Mouse (Mus musculus) neural tube, embryonic 13.5 days (tissue): ENCODE measurements around the gene Mpp4. TPM values are rescaled to one million over a fixed set of nuclear protein-coding genes. Genes with fewer than 3 reads are reported as not detected.

Source experiments
- ATAC-seq: fragments of 200-750 bp; cut with Nextera tagmentation; 2 replicates; pipeline ENCODE4 v1.8.0; 2017; ENCODE audit warnings: low read depth, mild to moderate bottlenecking, moderate TSS enrichment, moderate library complexity
- H3K27ac ChIP-seq: fragments of 300-500 bp; sonication (generic); replicated peaks from 2 replicates; pipeline ENCODE4 v1.5.1; 2015; ENCODE audit warnings: moderate library complexity, mild to moderate bottlenecking, inconsistent platforms
- H3K27me3 ChIP-seq: fragments of 300-500 bp; sonication (generic); 2 replicates; pipeline ENCODE4 v1.6.1; 2015; ENCODE audit warnings: mild to moderate bottlenecking, inconsistent platforms
- H3K36me3 ChIP-seq: fragments of 300-500 bp; sonication (generic); 2 replicates; pipeline ENCODE4 v1.6.1; 2015; ENCODE audit warnings: mild to moderate bottlenecking, inconsistent platforms
- H3K4me1 ChIP-seq: fragments of 300-500 bp; sonication (generic); replicated peaks from 2 replicates; pipeline ENCODE4 v1.6.1; 2015; ENCODE audit warnings: inconsistent platforms
- H3K4me2 ChIP-seq: fragments of 300-500 bp; sonication (generic); 2 replicates; pipeline ENCODE4 v1.6.1; 2015; ENCODE audit warnings: inconsistent platforms, mild to moderate bottlenecking, moderate library complexity
- H3K4me3 ChIP-seq: fragments of 300-500 bp; sonication (generic); 2 replicates; pipeline ENCODE4 v1.5.1; 2015; ENCODE audit warnings: mild to moderate bottlenecking, inconsistent platforms
- H3K9ac ChIP-seq: fragments of 300-500 bp; sonication (generic); 2 replicates; pipeline ENCODE4 v1.6.1; 2015; ENCODE audit warnings: moderate library complexity, mild to moderate bottlenecking, inconsistent platforms
- H3K9me3 ChIP-seq: fragments of 300-500 bp; sonication (generic); 2 replicates; pipeline ENCODE4 v1.6.1; 2016; ENCODE audit warnings: inconsistent platforms
- WGBS: fragments of 180-500 bp; shearing (Covaris S2); methylation state at CpG from one replicate; pipeline ENCODE4 v1.1.7; 2015; 5-methylcytosine and 5-hydroxymethylcytosine counted together
- polyA plus RNA-seq: library from polyadenylated mRNA; unstranded; fragments of >200 nt; fragmentation: Nextera tagmentation; extraction: Ambion mirVana; gene quantifications from 2 replicates; pipeline ENCODE4 v1.2.1, GENCODE M21; 2015

Mpp4 gene
- polyA plus RNA-seq, 1 experiment from 2014 or later = 0.71 TPM

- Histone ChIP-seq H3K4me2 (no peak overlapping the region), H3K4me3 (no peak overlapping the region), H3K27me3 (no peaks in the 10 kb centered on the region), H3K4me1 (no peaks in the 10 kb centered on the region), H3K27ac (no peak overlapping the region), H3K9ac (no peak overlapping the region), H3K9me3 (no peaks in the 10 kb centered on the region), H3K36me3 (peaks cover 58% of the 10 kb centered on the region)
- no peak for ATAC-seq
- 73% methylated on average over 5 of the region's 5 CpGs for WGBS
Measured at GRCm38 (mm10) chr1:59163918-59164317, 729 bp upstream of the Mpp4 start.

- H3K27ac ChIP-seq = no peak overlapping the region
- no peaks in the 10 kb centered on the region for H3K9me3 ChIP-seq
- no peaks in the 10 kb centered on the region for H3K27me3 ChIP-seq
- no peak overlapping the region for H3K9ac ChIP-seq
- H3K4me2 ChIP-seq = no peak overlapping the region
- H3K4me1 ChIP-seq = no peaks in the 10 kb centered on the region
- no peak overlapping the region for H3K4me3 ChIP-seq
- no peak for ATAC-seq
- 67% methylated on average over 8 of the region's 8 CpGs for WGBS
- H3K36me3 ChIP-seq = peaks cover 50% of the 10 kb centered on the region
Measured at GRCm38 (mm10) chr1:59162309-59163024, 722 bp downstream of the Mpp4 start.

DNA sequence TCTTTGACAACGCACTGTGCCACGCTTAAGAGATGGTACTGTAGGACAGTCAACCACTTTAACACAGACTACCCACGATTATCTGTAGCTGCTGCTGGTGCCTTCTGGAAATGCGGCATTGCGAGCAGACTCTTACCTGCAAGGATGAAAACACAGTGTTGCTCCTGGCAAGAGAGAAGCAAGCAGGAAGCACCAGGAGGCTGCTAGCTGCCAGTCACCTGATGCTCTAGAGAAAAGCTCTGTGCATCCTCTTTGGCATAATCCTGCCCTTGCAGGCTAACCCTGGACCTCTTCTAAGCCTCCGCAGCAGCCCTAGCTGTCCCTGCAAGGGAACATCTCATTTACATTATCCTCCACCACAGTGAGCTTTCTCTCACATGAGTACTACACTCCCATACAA lies 1.8 kb downstream of the Mpp4 start:
- Histone ChIP-seq H3K9me3 (no peaks in the 10 kb centered on the region), H3K4me1 (no peaks in the 10 kb centered on the region), H3K27ac (no peak overlapping the region), H3K36me3 (peaks cover 39% of the 10 kb centered on the region), H3K4me2 (no peak overlapping the region), H3K4me3 (no peak overlapping the region), H3K27me3 (no peaks in the 10 kb centered on the region), H3K9ac (no peak overlapping the region)
- WGBS = 89% methylated on average over 6 of the region's 6 CpGs
- no peak for ATAC-seq

GRCm38 (mm10) chr1:59160871-59161270 lies 2.3 kb downstream of the Mpp4 start:
- peaks cover 34% of the 10 kb centered on the region for H3K36me3 ChIP-seq
- no peak overlapping the region for H3K4me3 ChIP-seq
- no peak for ATAC-seq
- no peaks in the 10 kb centered on the region for H3K9me3 ChIP-seq
- 93% methylated on average over 6 of the region's 6 CpGs for WGBS
- no peaks in the 10 kb centered on the region for H3K4me1 ChIP-seq
- H3K9ac ChIP-seq = no peak overlapping the region
- no peak overlapping the region for H3K4me2 ChIP-seq
- H3K27ac ChIP-seq = no peak overlapping the region
- no peaks in the 10 kb centered on the region for H3K27me3 ChIP-seq

DNA sequence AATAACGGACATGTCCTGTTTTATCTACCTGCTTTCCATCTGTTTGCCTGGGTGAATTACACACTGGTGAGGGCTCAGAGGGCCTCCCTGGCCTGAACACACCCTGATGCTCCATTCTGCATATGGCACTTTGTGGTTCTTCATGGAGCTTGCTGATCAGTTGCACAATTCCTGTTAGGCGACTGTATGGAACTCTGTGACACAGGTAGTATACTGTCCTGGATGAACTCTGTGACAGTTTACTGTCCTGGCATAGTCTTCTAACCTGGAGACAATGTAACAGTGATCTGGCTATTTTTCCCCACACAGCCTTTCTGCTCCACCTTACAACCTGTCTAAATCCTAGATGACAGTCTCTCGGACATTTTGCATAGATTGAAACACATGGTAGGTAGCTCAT lies 4.1 kb downstream of the Mpp4 start:
- Histone ChIP-seq H3K36me3 (peaks cover 25% of the 10 kb centered on the region), H3K4me3 (no peak overlapping the region), H3K9ac (no peak overlapping the region), H3K9me3 (no peaks in the 10 kb centered on the region), H3K4me1 (no peaks in the 10 kb centered on the region), H3K27ac (no peak overlapping the region), H3K4me2 (no peak overlapping the region), H3K27me3 (no peaks in the 10 kb centered on the region)
- WGBS = 85% methylated on average over 3 of the region's 3 CpGs
- ATAC-seq = no peak

DNA sequence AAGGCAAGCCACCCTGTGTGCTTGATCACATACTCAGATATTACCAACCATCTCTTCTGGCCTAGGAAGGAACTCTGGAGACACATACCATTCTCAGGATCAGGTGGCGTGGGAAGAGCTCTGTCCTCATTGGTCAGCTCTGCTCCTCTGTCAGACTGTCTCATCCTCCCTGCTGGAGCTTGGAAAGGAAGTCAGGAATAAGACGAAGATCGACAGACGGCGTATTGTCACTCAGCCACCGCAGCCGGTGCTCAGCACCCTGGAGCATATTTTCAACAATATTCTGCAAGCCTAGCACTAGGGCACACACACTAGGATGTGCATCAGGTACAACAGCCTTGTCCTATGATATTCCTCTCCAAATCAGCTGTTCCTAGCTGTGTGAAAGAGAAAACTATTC lies 4.7 kb downstream of the Mpp4 start:
- no peak overlapping the region for H3K4me2 ChIP-seq
- no peak overlapping the region for H3K27ac ChIP-seq
- WGBS = 87% methylated on average over 7 of the region's 7 CpGs
- peaks cover 19% of the 10 kb centered on the region for H3K36me3 ChIP-seq
- no peak overlapping the region for H3K9ac ChIP-seq
- H3K4me3 ChIP-seq = no peak overlapping the region
- H3K9me3 ChIP-seq = no peaks in the 10 kb centered on the region
- no peaks in the 10 kb centered on the region for H3K27me3 ChIP-seq
- ATAC-seq = no peak
- no peaks in the 10 kb centered on the region for H3K4me1 ChIP-seq

DNA sequence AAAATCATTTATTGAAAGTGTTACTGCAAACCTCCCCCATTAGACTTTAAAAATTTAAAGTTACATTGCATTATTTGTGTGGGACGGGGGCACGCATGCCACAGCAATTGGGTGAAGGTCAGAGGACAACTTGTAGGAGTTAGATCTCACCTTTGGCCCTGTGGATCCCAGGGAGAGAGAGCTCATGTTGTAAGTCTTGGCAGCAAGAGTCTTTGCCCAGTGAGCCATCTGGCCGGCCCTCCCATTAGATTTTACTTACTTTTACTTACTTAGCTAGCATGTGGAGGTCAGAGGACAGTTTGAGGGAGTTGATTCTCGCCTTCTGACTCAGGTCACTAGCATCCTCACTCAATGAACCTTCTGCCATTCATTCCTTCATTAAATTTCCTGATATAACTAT lies 5.3 kb downstream of the Mpp4 start:
- no peaks in the 10 kb centered on the region for H3K9me3 ChIP-seq
- no peak overlapping the region for H3K9ac ChIP-seq
- 92% methylated on average over 4 of the region's 4 CpGs for WGBS
- H3K4me2 ChIP-seq = no peak overlapping the region
- no peak overlapping the region for H3K27ac ChIP-seq
- ATAC-seq = no peak
- peaks cover 13% of the 10 kb centered on the region for H3K36me3 ChIP-seq
- no peaks in the 10 kb centered on the region for H3K27me3 ChIP-seq
- H3K4me1 ChIP-seq = no peaks in the 10 kb centered on the region
- no peak overlapping the region for H3K4me3 ChIP-seq

- Histone ChIP-seq H3K27me3 (no peaks in the 10 kb centered on the region), H3K27ac (no peak overlapping the region), H3K36me3 (no peaks in the 10 kb centered on the region), H3K9ac (no peak overlapping the region), H3K4me1 (no peaks in the 10 kb centered on the region), H3K4me2 (no peak overlapping the region), H3K9me3 (no peaks in the 10 kb centered on the region), H3K4me3 (no peak overlapping the region)
- 77% methylated on average over 4 of the region's 4 CpGs for WGBS
- ATAC-seq = no peak
Measured at GRCm38 (mm10) chr1:59152346-59152745, 10.8 kb downstream of the Mpp4 start.

DNA sequence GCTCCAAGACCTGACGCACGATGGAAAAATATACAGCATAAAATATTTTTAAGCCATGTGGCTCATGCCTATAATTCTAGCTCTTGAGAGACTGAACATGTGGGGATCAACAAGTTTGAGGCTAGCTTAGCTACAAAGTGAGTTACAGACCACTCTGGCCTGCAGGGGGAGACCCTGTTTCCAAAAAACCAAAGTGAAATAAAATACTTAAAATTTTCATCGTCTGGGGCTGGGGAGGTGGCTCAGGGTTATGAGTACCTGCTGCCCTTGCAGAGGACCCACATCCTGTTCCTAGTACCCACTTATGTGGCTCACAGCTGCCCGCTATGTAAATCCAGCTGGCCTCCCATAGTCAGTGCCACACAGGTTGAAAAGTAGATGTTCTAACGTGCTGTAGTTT lies 12.6 kb downstream of the Mpp4 start:
- WGBS = 86% methylated on average over 5 of the region's 5 CpGs
- H3K27me3 ChIP-seq = no peaks in the 10 kb centered on the region
- H3K4me2 ChIP-seq = no peak overlapping the region
- H3K9ac ChIP-seq = no peak overlapping the region
- no peak for ATAC-seq
- no peaks in the 10 kb centered on the region for H3K36me3 ChIP-seq
- H3K4me3 ChIP-seq = no peak overlapping the region
- H3K9me3 ChIP-seq = no peaks in the 10 kb centered on the region
- H3K4me1 ChIP-seq = no peaks in the 10 kb centered on the region
- no peak overlapping the region for H3K27ac ChIP-seq

GRCm38 (mm10) chr1:59144543-59144942 lies 18.6 kb downstream of the Mpp4 start:
- Histone ChIP-seq H3K4me1 (no peaks in the 10 kb centered on the region), H3K9ac (no peak overlapping the region), H3K27me3 (no peaks in the 10 kb centered on the region), H3K27ac (no peak overlapping the region), H3K4me3 (no peak overlapping the region), H3K36me3 (no peaks in the 10 kb centered on the region), H3K4me2 (no peak overlapping the region), H3K9me3 (no peaks in the 10 kb centered on the region)
- no peak for ATAC-seq
- 76% methylated on average over 10 of the region's 10 CpGs for WGBS

GRCm38 (mm10) chr1:59142809-59143208 lies 20.4 kb downstream of the Mpp4 start:
- Histone ChIP-seq H3K27me3 (no peaks in the 10 kb centered on the region), H3K4me1 (no peaks in the 10 kb centered on the region), H3K36me3 (no peaks in the 10 kb centered on the region), H3K9ac (no peak overlapping the region), H3K4me2 (no peak overlapping the region), H3K4me3 (no peak overlapping the region), H3K9me3 (no peaks in the 10 kb centered on the region), H3K27ac (no peak overlapping the region)
- ATAC-seq = no peak

GRCm38 (mm10) chr1:59134419-59134818 lies 28.8 kb downstream of the Mpp4 start:
- ATAC-seq = no peak
- Histone ChIP-seq H3K27ac (no peak overlapping the region), H3K4me2 (no peak overlapping the region), H3K36me3 (no peaks in the 10 kb centered on the region), H3K9ac (no peak overlapping the region), H3K9me3 (no peaks in the 10 kb centered on the region), H3K27me3 (no peaks in the 10 kb centered on the region), H3K4me1 (no peaks in the 10 kb centered on the region), H3K4me3 (no peak overlapping the region)
- WGBS = 74% methylated on average over 5 of the region's 5 CpGs

GRCm38 (mm10) chr1:59128879-59129278 lies 34.3 kb downstream of the Mpp4 start:
- H3K9me3 ChIP-seq = no peaks in the 10 kb centered on the region
- no peak overlapping the region for H3K4me3 ChIP-seq
- no peak overlapping the region for H3K4me2 ChIP-seq
- H3K27me3 ChIP-seq = no peaks in the 10 kb centered on the region
- H3K4me1 ChIP-seq = no peaks in the 10 kb centered on the region
- no peak overlapping the region for H3K9ac ChIP-seq
- no peak for ATAC-seq
- H3K27ac ChIP-seq = no peak overlapping the region
- H3K36me3 ChIP-seq = no peaks in the 10 kb centered on the region
- WGBS = 79% methylated on average over 7 of the region's 7 CpGs
